Mouse (Mus musculus): Measurements from ENCODE around the gene Wfdc17. TPM values are rescaled to one million over a fixed set of nuclear protein-coding genes. Genes with fewer than 3 reads are reported as not detected.

Gene Wfdc17
- polyA plus RNA-seq (2017; shearing (Covaris generic)), result not detected

GRCm38 (mm10) chr11:83703705-83704104, at the start of gene Wfdc17:
TSS of gene Wfdc17 (plus strand) at chr11:83703991.

GRCm38 (mm10) chr11:83662204-83662603, 41.6 kb upstream of the Wfdc17 start, which contains the start of gene Ccl4:
TSS of gene Ccl4 (plus strand) at chr11:83662584.

GRCm38 (mm10) chr11:83708715-83709114, 4.9 kb downstream of the Wfdc17 start, which contains the start of gene Wfdc18:
TSS of gene Wfdc18 (plus strand) at chr11:83709015.

GRCm38 (mm10) chr11:83746681-83747080, 42.9 kb downstream of the Wfdc17 start, which contains the start of gene Wfdc21:
TSS of gene Wfdc21 (plus strand) at chr11:83746940.

GRCm38 (mm10) chr11:83753581-83754181, 49.9 kb downstream of the Wfdc17 start, which contains the start of gene Heatr6:
TSS of gene Heatr6 (plus strand) at chr11:83753696.

Other genes starting within 250 kb of the Wfdc17 start
- not detected for gene Mmp28, start 240.9 kb upstream of the Wfdc17 start, polyA plus RNA-seq (2017; shearing (Covaris generic))
- 21.3 TPM for gene Taf15, start 230.9 kb upstream of the Wfdc17 start, polyA plus RNA-seq (2017; shearing (Covaris generic))
- gene Heatr9, start 181.8 kb upstream of the Wfdc17 start, polyA plus RNA-seq (2017; shearing (Covaris generic)), result 1.3 TPM
- gene Ccl5, start 173.5 kb upstream of the Wfdc17 start, polyA plus RNA-seq (2017; shearing (Covaris generic)), result 3,826 TPM
- 1.7 TPM for gene Ccl9, start 125.4 kb upstream of the Wfdc17 start, polyA plus RNA-seq (2017; shearing (Covaris generic))
- gene Ccl6, start 110.9 kb upstream of the Wfdc17 start, polyA plus RNA-seq (2017; shearing (Covaris generic)), result not detected
- not detected for gene Rpl9-ps1, start 58.4 kb upstream of the Wfdc17 start, polyA plus RNA-seq (2017; shearing (Covaris generic))
- 45.8 TPM for gene Ccl3, start 54.6 kb upstream of the Wfdc17 start, polyA plus RNA-seq (2017; shearing (Covaris generic))
- gene Ccl4, start 41.4 kb upstream of the Wfdc17 start, polyA plus RNA-seq (2017; shearing (Covaris generic)), result 203 TPM
- not detected for gene Wfdc18, start 5.0 kb downstream of the Wfdc17 start, polyA plus RNA-seq (2017; shearing (Covaris generic))
- gene Wfdc21, start 42.9 kb downstream of the Wfdc17 start, polyA plus RNA-seq (2017; shearing (Covaris generic)), result not detected
- gene Heatr6, start 49.7 kb downstream of the Wfdc17 start, polyA plus RNA-seq (2017; shearing (Covaris generic)), result 24.5 TPM
- 0.32 TPM for gene Hnf1b, start 146.1 kb downstream of the Wfdc17 start, polyA plus RNA-seq (2017; shearing (Covaris generic))
- 51.1 TPM for gene Ddx52, start 238.1 kb downstream of the Wfdc17 start, polyA plus RNA-seq (2017; shearing (Covaris generic))